Mouse (Mus musculus): Measurements from ENCODE around the gene Snorc. TPM values are rescaled to one million over a fixed set of nuclear protein-coding genes. Genes with fewer than 3 reads are reported as not detected.
A peak's percentile ranks its signal among the peaks of the same experiment; 100 is the strongest.

Snorc gene
- total RNA-seq, 2 experiments from 2014 or later, result not detected

DNA sequence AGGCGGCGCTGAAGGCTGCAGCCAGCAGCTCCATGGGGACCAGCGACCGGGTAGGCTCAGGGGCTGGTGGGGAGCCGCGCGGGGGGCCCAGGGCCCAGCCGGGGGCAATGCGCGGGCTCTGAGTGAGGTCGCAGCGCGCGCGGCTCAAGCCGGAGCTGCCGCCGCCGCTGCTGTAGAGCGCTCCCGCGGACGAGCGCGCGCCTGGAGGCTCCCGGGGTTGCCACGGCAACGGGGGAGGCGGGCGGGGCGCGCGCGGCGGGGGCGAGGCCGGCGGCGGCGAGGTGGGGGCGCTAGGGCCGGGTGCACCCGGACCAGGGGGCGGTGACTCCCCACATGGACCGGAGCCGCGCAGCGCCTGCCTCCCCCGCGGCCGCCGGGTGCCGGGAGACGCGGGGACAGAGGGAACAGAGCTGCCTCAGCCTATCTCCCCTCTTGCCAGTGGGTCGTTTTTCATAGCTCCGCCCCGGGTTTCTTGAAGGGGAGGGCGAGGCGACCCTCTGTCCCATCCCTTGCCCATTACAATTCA, 40.2 kb downstream of the Snorc start:
- DNase-seq, result peak; percentile 56 to 68

DNA sequence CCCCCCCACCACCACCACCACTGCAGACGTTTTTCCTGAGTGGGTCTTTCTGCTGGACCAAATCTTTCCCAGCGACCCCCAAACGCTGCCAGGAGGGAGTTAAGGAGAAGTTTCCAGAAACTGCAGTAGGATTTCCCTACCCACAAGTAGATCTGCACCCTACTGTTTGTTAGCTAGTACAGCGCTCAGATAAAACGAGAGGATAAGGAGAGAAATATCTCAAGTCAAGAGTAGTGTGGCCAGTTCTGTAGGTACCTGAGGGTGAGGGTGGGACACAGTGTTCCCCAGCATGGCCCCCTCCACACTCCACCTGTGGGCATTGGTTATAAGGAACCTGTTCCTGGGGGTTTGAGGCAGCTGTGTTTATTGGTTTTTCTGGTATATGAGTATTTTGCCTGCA, 40.8 kb downstream of the Snorc start:
- DNase-seq, result no peak

DNA sequence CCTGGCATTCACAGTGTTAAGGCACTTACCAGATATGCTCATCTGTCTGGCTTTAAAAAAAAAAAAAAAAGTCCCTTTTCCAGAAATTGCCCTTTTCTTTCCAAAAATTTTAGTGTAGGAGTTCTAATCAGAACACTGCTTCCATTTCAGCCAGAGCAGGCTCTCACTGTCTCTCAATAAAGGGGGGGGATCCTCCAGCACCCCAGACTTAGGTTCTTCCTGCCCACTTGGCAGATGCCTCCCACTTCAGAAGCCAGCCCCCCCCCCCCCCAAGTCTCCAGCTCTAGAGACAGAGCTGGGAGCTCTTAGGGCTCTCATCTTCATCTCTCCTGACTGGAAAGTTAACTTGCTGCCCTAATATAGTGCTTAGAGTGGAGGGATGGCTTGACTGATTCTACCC, 50.4 kb downstream of the Snorc start:
- no peak for DNase-seq

DNA sequence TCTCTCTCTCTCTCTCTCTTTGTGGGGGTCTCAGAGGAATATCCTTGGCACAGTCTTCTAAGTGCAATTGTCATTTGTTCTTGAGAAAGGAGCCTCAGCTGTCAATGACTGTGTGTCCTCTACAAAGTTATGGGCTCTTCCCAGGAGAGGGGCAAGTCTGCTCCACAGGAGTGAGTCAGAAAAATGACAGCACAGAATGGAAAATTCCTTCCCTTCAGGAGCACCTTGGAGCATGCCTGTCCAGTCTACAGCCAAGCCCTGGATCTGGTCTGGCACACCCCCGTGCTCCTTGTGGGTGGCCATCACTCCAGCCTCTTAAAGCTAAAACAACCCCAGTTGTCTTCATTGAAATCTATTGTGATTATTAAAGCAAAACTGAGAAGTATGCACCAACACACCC, 51.5 kb downstream of the Snorc start:
- peak in 1 of 2 experiments; percentile 28 for DNase-seq

DNA sequence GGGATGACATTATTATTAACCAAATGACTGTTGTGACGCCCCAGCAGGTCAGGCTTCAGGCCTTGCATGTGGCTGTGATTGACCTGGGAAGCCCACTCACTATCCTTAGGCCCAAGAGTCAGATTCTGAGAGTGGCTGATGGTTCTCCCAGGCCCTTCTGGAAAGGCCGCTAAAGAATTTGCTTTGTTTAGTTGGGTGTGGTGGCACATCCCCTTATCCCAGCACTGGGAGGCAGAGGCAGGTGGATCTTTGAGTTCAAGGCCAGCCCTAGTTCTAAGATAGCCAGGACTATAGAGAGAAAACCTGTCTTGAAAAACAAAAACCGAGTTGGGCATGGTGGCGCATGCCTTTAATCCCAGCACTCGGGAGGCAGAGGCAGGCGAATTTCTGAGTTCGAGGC, 55.0 kb downstream of the Snorc start:
- DNase-seq, result no peak

Other genes starting within 250 kb of the Snorc start
- 100 to 1,000 TPM; 317 to 479 TPM for gene Efhd1, start 205.9 kb upstream of the Snorc start, total RNA-seq (2021)
- 10 to 100 TPM; 88.7 to 92.7 TPM for gene Gigyf2, start 143.3 kb upstream of the Snorc start, total RNA-seq (2021)
- gene Kcnj13, start 75.5 kb upstream of the Snorc start, total RNA-seq (2021), result not detected
- not detected for gene Neu2, start 39.6 kb downstream of the Snorc start, total RNA-seq (2021)
- gene Ngef, start 103.6 kb downstream of the Snorc start, total RNA-seq (2021), result 1 to 10 TPM in 1 of 2 experiments, under 1 TPM in 1; 0.23 to 1.1 TPM
- gene Inpp5d, start 150.0 kb downstream of the Snorc start, total RNA-seq (2021), result 10 to 100 TPM; 16.9 to 22.2 TPM